Mouse (Mus musculus): ENCODE data around the gene Thbs1. TPM values are rescaled to one million over a fixed set of nuclear protein-coding genes. Genes with fewer than 3 reads are reported as not detected.

Gene Thbs1
- total RNA-seq, 2 experiments from 2014 or later: 10.8 to 12.7 TPM

- intact Hi-C loops (cut with DNase I): loop anchor here (5.0 kb wide), 2 partner anchors 86 to 191 kb away; no protein-coding TSS in a partner anchor
- peak in 1 of 2 experiments; percentile 6 for DNase-seq
Measured at GRCm38 (mm10) chr2:118112846-118113479, 1.3 kb downstream of the Thbs1 start.

DNA sequence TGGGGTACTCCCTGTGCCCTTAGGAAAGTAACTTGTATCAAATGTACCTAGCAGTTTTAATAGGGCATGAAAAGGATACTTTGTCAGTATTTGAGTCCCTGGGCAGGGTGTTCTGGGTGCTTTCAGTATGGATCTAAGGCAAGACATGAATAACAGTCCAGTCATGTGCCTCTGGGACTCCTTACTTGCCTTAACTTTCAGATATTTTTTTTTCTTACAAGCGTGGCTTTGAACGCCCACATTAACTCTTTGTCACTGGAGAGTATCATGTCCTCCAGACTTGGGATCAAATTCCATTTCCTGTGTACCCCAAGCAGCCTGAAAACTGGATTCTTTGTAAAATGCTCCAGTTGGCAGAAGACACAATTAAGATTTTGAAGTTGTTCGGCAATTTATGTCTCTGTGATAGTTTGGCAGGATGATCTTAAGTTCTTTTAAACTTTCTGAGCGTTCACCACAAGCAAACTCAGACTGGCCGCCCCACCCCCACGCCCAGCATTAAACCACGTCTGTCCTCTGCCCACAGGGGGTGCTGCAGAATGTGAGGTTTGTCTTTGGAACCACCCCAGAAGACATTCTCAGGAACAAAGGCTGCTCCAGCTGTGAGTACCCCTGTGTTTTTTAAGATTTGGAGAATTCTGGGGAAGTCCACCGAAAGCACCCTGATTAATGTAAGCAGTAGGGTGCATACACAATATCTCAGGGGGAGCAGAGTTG, 2.3 kb downstream of the Thbs1 start:
- DNase-seq: no peak

GRCm38 (mm10) chr2:118114671-118115070, 3.0 kb downstream of the Thbs1 start:
- intact Hi-C loops (cut with DNase I): loop anchor here (5.0 kb wide), 2 partner anchors 87 to 192 kb away; no protein-coding TSS in a partner anchor
- DNase-seq: no peak

More for the DNA sequence above, 2.3 kb downstream of the Thbs1 start:
- intact Hi-C loops (cut with DNase I): loop anchor here (5.0 kb wide), 2 partner anchors 87 to 192 kb away; no protein-coding TSS in a partner anchor

DNA sequence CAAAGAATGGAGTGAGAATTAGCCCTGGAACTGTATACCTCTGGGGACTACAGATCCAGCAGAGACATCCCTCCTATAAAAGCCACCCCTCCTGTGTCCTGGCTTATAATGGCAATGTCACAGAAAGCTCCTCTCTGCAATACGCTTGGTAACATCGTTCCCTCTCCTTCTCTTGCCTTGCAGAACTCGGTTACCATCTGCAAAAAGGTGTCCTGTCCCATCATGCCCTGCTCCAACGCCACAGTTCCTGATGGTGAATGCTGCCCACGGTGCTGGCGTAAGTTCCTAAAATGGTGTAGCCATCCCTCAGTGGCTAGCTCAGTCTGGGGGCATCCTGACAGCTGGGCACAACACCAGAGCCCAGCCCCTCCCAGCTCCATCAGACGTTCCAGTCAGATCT, 4.0 kb downstream of the Thbs1 start:
- no peak for DNase-seq
- intact Hi-C loops (cut with DNase I): no loop called here

- DNase-seq: no peak
- intact Hi-C loops (cut with DNase I): no loop called here
Measured at GRCm38 (mm10) chr2:118116180-118116579, 4.5 kb downstream of the Thbs1 start.

DNA sequence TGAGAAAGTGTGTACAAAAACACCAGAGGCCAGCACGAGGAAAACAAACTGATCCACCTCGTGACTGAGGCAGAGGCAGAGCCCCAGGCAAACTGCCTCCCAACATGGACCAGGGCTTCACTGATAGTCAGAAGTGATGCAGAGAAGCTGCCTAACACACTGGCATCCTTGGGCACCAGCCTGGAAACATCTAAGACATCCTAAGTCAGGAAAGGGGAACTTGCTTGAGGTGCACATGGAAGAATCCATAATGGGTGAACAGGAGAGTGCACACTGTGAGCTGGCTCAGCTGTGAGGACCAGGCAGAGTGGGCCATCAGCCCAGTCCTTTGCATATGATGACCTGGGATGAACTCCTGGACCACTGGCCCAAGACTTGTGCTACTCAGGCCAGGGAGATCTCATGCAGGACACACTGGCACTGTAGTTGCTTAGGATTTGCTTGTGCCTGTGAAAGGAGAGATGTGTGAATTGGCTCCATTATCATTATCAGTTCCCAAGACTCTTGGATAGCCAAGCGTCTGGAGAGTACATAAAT, 5.1 kb downstream of the Thbs1 start:
- intact Hi-C loops (cut with DNase I): no loop called here
- no peak for DNase-seq

DNA sequence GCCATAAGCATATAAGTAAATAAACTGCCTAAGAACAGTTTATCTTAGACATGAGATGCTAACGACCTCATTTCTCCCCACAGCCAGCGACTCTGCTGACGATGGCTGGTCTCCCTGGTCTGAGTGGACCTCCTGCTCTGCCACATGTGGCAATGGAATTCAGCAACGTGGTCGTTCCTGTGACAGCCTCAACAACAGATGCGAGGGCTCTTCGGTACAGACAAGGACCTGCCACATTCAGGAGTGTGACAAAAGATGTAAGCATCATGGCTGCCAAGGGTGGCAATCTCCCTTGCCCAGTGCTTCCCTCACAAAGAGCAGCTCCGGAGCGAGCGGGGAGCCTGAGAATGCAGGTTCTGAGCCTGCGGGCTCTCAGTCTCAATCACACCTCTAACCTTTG, 5.7 kb downstream of the Thbs1 start:
- intact Hi-C loops (cut with DNase I): no loop called here
- no peak for DNase-seq

- intact Hi-C loops (cut with DNase I): no loop called here
- DNase-seq: no peak
Measured at GRCm38 (mm10) chr2:118118045-118118444, 6.4 kb downstream of the Thbs1 start.

DNA sequence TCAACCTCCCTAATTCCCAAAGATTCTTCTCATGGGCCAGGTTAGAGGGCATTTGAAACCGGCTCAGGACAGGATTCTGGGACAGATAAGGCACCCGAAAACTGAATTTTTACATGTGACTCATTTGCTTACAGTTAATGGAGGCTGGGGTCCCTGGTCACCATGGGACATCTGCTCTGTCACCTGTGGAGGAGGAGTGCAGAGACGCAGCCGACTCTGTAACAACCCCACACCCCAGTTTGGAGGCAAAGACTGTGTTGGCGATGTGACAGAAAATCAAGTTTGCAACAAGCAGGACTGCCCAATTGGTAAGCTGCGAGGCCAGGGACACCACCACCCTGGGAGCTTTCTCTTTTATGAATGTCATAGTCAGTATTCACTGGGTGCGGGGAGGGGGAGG, 6.8 kb downstream of the Thbs1 start:
- intact Hi-C loops (cut with DNase I): no loop called here
- no peak for DNase-seq

DNA sequence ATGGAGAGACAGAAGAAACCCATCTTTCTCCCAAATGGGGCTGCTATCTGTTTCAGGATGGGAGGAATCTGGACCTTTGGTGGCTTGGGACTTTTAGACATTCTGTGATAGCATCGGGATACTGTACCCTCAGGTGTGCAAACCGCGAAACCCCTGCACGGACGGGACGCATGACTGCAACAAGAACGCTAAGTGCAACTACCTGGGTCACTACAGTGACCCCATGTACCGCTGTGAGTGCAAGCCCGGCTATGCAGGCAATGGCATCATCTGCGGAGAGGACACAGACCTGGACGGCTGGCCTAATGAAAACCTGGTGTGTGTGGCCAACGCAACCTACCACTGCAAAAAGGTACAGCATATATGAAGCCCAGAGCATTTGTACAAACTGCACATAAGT, 8.0 kb downstream of the Thbs1 start:
- no peak for DNase-seq
- intact Hi-C loops (cut with DNase I): no loop called here

- intact Hi-C loops (cut with DNase I): no loop called here
- DNase-seq: no peak
Measured at GRCm38 (mm10) chr2:118120095-118120494, 8.4 kb downstream of the Thbs1 start.

GRCm38 (mm10) chr2:118120751-118121150, 9.1 kb downstream of the Thbs1 start:
- intact Hi-C loops (cut with DNase I): no loop called here

GRCm38 (mm10) chr2:118122291-118122690, 10.6 kb downstream of the Thbs1 start:
- intact Hi-C loops (cut with DNase I): no loop called here
- no peak for DNase-seq

More at GRCm38 (mm10) chr2:118120751-118121150, 9.1 kb downstream of the Thbs1 start:
- no peak for DNase-seq

DNA sequence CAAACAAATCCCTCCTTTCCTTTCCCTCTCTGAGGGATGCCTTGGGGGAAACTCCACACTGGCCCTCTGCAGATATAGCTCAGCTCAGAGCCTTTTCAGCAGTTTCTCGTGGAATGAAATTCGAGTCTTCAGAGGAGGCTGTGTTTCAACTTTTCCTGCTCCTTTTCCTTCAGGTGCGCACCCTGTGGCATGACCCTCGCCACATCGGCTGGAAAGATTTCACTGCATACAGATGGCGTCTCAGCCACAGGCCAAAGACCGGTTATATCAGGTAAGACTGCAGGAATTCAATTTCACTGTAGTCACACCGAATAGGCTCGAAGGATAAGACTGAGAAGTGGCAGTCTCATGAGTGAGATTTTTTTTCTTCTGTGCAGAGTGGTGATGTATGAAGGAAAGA, 12.1 kb downstream of the Thbs1 start:
- intact Hi-C loops (cut with DNase I): no loop called here
- DNase-seq: no peak

GRCm38 (mm10) chr2:118124437-118124836, 12.8 kb downstream of the Thbs1 start:
- intact Hi-C loops (cut with DNase I): no loop called here
- DNase-seq: no peak

GRCm38 (mm10) chr2:118125211-118125939, 13.7 kb downstream of the Thbs1 start:
- intact Hi-C loops (cut with DNase I): no loop called here

DNA sequence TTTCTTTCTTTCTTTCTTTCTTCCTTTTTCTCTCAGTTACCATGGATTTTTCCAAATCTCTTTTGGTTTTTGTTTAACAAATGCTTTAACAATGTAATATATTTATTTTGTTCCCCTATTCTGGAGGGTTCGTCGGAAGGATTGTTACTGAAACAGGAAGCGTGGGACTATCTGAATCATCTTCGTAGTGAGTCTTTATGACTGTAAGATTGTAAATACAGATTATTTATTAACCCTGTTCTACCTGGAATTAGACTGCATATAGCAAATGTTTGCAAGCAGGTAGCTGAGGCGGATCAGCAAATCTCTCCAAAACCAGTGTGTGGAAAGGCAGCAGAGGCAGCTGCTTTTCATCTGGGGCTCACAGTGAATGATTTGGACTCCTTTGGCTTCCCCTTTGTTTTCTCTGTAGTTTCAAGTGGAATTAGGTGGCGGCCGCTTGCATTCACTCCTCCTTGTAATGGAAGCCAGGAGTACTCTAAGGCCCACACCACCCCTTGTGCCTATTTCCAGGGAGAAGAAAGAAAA, 14.3 kb downstream of the Thbs1 start:
- no peak for DNase-seq
- intact Hi-C loops (cut with DNase I): no loop called here

More at GRCm38 (mm10) chr2:118125211-118125939, 13.7 kb downstream of the Thbs1 start:
- DNase-seq: no peak

DNA sequence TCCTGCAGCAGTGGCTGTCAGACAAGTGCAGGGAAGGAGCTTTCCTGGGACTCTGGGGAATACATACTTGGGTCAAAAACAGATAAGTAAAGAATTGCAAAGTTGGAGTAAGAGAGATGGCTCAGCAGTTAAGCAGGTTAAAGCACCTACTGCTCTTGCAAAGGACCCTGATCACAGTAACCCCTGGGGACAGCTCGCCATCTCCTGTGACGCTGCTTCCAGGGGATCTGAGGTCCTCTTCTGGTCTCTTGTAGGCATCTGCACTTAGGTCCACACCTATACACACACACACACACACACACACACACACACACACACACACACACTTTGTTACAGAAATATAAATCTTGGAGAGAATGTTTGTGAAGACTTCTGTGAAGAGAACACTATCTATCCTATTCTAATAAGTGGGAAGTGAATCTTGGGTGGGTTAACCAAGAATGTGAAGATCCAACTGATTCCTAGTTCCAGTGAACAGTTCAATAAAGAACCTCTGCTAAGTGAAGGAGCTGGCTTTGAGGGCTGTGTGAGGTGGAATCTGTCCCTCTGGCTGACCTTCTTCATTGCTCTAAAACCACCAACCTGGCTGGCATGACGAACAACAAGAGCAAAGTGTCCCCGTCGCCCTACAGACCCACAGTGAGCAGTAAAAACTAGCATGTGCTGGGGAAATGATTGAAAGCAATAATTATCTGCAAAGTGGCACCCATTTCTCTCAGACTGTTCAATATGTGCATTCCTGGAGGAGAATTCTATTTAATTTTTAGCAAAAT, 16.0 kb downstream of the Thbs1 start:
- no peak for DNase-seq
- intact Hi-C loops (cut with DNase I): no loop called here

- intact Hi-C loops (cut with DNase I): no loop called here
- DNase-seq: no peak
Measured at GRCm38 (mm10) chr2:118128313-118128712, 16.6 kb downstream of the Thbs1 start.

DNA sequence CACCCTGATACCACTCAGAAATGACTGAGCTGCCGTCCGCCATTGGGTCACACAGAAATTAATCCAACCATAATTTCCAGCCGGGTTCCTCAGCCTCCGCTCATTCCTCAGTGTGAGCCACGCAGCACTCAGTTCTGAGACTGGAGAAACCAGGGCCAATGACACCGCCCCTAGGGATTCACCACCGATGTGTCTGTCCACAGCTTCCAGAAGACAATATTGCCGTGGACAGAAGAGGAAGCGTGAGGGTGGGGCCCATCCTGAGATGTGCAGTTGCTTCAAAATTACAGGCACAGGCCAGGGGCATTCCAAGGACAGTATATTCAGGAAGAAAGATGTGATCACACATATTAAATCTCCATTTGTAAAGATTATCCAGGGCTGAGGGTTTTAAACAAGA, 25.4 kb downstream of the Thbs1 start:
- no peak for DNase-seq
- intact Hi-C loops (cut with DNase I): no loop called here
